Mouse (Mus musculus) cerebellum, postnatal 4 days (tissue): ENCODE measurements around the gene Slfn8.
"Not testable (repeated sequence)": the region's sequence is repeated elsewhere in the genome, so short reads cannot be mapped to it uniquely, and the experiment has no call there.

Source experiments
- DNase-seq, 2 experiments: peaks; one replicate each; pipeline ENCODE4 v3.0.0; 2022; ENCODE audit warnings: low spot score in 2 of 2, mixed read lengths in 1 of 2

Gene Slfn8

GRCm38 (mm10) chr11:83020621-83021020, at the start of gene Slfn8:
TSS of gene Slfn8 (minus strand) at chr11:83020810.
- peak in 1 of 2 experiments; percentile 4 for DNase-seq

- no peak for DNase-seq
Measured at GRCm38 (mm10) chr11:83067982-83068694, 47.5 kb upstream of the Slfn8 start.

GRCm38 (mm10) chr11:83066640-83067531, 46.3 kb upstream of the Slfn8 start:
- no peak for DNase-seq

GRCm38 (mm10) chr11:83065441-83066344, 45.1 kb upstream of the Slfn8 start:
- DNase-seq: no peak

- DNase-seq: no peak
Measured at GRCm38 (mm10) chr11:83064946-83065345, 44.3 kb upstream of the Slfn8 start, which contains the start of gene Slfn2. TSS of gene Slfn2 (plus strand) at chr11:83065112.

GRCm38 (mm10) chr11:83063941-83064349, 43.3 kb upstream of the Slfn8 start:
- no peak for DNase-seq

- DNase-seq: no peak
Measured at GRCm38 (mm10) chr11:83063126-83063525, 42.5 kb upstream of the Slfn8 start.

GRCm38 (mm10) chr11:83061806-83062205, 41.2 kb upstream of the Slfn8 start:
- DNase-seq: no peak

- DNase-seq: no peak
Measured at GRCm38 (mm10) chr11:83060412-83061020, 39.9 kb upstream of the Slfn8 start.

GRCm38 (mm10) chr11:83057863-83058262, 37.3 kb upstream of the Slfn8 start:
- DNase-seq: peak; percentile 42 to 46

GRCm38 (mm10) chr11:83045642-83046041, 25.0 kb upstream of the Slfn8 start:
- DNase-seq: no peak

- no peak for DNase-seq
Measured at GRCm38 (mm10) chr11:83043891-83044290, 23.3 kb upstream of the Slfn8 start.

GRCm38 (mm10) chr11:83041000-83041399, 20.4 kb upstream of the Slfn8 start:
- DNase-seq: no peak

- DNase-seq: no peak
Measured at GRCm38 (mm10) chr11:83040325-83040724, 19.7 kb upstream of the Slfn8 start.

- no peak for DNase-seq
Measured at GRCm38 (mm10) chr11:83039796-83040195, 19.2 kb upstream of the Slfn8 start.

GRCm38 (mm10) chr11:83039156-83039555, 18.5 kb upstream of the Slfn8 start:
- no peak for DNase-seq

GRCm38 (mm10) chr11:83038686-83039085, 18.1 kb upstream of the Slfn8 start:
- DNase-seq: not testable (repeated sequence)

GRCm38 (mm10) chr11:83019561-83020519, 770 bp downstream of the Slfn8 start:
- DNase-seq: not testable (repeated sequence)

GRCm38 (mm10) chr11:83016093-83016492, 4.5 kb downstream of the Slfn8 start:
- no peak for DNase-seq

- no peak for DNase-seq
Measured at GRCm38 (mm10) chr11:83013356-83013755, 7.3 kb downstream of the Slfn8 start.
